Mouse (Mus musculus): ENCODE results near the gene Chrdl1.

GRCm38 (mm10) chrX:143337561-143337960 is 56.5 kb downstream of the Chrdl1 start:
- no peak for TF ChIP-seq EP300 (IDR thresholded peaks at IDR 0.05; ENCODE audit: insufficient read depth, low read depth, low read length)
- TF ChIP-seq CTCF (IDR thresholded peaks at IDR 0.05; ENCODE audit: low read depth, low read length): no peak

All from ES-Bruce4 (cell line).